Mouse (Mus musculus): Measurements from ENCODE around the gene Zfp219.

The Zfp219 gene

DNA sequence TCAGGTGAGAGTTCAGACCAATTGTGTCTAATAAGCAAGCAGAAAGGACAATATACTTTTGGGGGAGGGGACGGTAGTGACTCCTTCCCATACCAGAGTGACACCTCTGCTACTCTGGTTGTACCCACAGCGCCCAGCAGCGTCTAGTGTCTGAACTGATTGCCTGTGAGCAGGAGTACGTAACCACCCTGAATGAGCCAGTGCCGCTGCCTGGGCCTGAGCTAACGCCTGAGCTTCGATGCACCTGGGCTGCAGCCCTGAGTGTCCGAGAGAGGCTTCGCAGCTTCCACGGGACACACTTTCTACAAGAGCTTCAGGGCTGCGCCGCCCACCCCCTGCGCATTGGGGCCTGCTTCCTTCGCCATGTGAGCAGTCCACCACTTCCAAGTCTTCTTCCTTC is 23.1 kb downstream of the Zfp219 start:
- in situ Hi-C loops (cut with MboI) = no loop called here

DNA sequence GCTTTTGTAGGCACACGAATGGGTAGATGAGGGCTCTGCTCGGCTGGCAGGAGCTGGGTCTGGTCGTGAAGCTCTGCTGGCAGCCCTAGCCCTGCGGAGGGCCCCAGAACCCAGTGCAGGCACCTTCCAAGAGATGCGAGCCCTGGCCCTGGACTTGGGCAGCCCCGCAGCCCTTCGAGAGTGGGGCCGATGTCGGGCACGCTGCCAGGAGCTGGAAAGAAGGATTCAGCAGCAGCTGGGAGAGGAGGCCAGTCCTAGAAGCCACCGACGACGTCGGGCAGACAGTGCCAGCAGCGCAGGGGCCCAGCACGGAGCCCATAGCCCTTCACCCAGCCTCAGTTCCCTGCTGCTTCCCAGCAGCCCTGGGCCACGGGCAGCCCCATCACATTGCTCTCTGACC is 23.7 kb downstream of the Zfp219 start:
- in situ Hi-C loops (cut with MboI) = no loop called here

DNA sequence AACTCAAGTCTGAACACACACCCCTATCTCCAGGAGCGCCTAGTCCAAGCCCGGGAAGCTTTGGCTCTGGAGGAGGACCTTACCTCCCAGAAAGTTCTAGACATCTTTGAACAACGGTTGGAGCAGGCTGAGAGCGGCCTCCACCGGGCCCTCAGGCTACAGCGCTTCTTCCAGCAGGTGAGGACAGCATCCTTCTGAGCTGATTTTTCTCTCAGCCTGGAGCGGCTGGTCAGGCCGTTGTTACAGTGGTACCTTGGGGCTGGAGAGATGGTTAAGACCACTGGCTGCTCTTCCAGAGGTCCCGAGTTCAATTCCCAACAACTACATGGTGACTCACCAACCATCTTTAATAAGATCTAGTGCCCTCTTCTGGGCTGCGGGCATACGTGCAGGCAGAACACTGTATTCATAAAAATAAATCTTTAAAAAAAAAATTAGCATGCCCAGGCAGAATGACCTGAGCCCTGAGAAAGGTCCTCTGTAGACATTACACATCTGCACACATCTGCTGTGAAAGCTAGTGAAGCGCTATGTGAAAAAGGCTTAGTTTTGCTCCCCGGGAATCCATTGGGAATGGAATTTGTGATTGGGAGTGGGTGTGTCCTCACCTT is 24.2 kb downstream of the Zfp219 start:
- in situ Hi-C loops (cut with MboI) = no loop called here

GRCm38 (mm10) chr14:51995219-51995871 is 25.2 kb downstream of the Zfp219 start:
- in situ Hi-C loops (cut with MboI) = no loop called here

GRCm38 (mm10) chr14:51994453-51994852 is 26.1 kb downstream of the Zfp219 start:
- in situ Hi-C loops (cut with MboI) = no loop called here

GRCm38 (mm10) chr14:51989461-51989970 is 31.0 kb downstream of the Zfp219 start:
- in situ Hi-C loops (cut with MboI) = no loop called here

- in situ Hi-C loops (cut with MboI) = no loop called here
Measured at GRCm38 (mm10) chr14:51988731-51989130, 31.8 kb downstream of the Zfp219 start.

GRCm38 (mm10) chr14:51987177-51987576 is 33.4 kb downstream of the Zfp219 start:
- in situ Hi-C loops (cut with MboI) = no loop called here

- in situ Hi-C loops (cut with MboI) = no loop called here
Measured at GRCm38 (mm10) chr14:51986153-51986505, 34.4 kb downstream of the Zfp219 start.

GRCm38 (mm10) chr14:51985301-51986152 is 35.0 kb downstream of the Zfp219 start:
- in situ Hi-C loops (cut with MboI) = no loop called here

DNA sequence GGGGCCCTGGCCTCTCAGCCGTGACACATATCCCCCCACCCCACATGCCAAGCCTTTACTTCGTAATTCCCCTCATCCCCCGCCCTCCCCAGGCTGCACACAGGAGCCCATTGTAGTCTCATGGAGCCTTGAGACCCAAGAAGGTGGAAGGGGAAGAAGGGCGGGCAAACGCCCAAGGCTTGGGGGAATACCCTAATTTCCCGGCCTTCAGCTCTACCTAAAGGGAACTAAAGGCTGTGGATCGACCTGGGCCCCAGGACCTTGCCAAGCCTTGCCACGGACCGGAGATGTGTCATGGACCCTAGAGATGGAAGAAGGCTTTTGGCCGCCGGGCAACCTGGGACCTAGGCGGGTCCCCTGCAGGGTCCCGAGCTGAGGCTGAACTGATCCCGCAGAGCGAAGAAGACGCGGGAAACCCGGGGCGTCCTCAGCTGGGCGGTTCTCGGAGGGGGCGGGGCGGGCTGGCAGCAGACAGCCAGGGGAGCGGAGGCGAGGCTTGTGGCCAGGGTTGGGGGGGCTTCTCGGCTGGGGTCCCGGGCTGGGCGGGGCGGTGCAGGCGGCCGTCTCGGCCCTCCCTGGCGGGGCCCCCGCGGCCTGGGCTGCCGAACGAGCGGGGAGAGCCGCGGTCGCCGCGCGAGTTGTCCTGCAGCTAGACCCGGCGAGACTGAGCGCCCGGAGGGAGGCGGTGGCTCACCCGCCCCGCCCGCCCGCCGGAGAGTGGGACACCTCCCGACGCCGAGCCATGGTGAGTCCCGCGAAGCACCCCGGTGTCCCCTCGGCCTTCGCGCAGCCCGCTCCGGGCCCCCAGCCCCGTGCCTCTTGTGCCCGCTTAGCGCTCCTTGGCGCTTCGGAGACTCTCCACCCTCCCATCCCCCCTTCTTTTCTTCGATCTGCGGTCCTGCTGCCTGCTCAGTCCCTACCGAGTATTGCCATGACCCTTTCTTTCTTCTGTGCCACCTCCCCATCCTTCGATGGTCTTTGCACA is 36.0 kb downstream of the Zfp219 start, which contains the start of gene Arhgef40:
TSS of gene Arhgef40 (plus strand) at position 473 of the 985 bp plus-strand sequence.
- in situ Hi-C loops (cut with MboI) = no loop called here

- in situ Hi-C loops (cut with MboI) = no loop called here
Measured at GRCm38 (mm10) chr14:51983855-51984246, 36.7 kb downstream of the Zfp219 start.

DNA sequence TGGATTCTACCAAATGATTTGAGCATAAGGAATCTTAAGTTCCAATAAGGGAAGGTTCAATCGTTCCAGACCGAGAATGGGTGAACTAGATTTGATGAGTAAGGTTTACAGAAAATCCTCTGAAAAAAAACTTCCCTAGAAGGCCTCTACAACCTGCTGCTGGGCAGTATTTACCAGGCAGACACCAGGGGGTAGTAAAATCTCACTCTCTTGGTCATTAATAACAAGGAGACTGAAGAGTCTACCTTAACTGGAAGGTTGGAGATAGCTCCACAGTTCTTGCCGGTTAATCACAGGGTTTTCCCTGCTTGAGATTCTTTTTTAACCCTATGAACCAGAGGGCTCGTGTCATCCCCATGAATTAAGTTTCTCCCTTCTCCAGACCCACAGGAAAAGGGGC is 37.3 kb downstream of the Zfp219 start:
- in situ Hi-C loops (cut with MboI) = no loop called here

GRCm38 (mm10) chr14:51979252-51979651 is 41.3 kb downstream of the Zfp219 start:
- in situ Hi-C loops (cut with MboI) = no loop called here

- in situ Hi-C loops (cut with MboI) = no loop called here
Measured at GRCm38 (mm10) chr14:51967400-51967799, 53.1 kb downstream of the Zfp219 start.

DNA sequence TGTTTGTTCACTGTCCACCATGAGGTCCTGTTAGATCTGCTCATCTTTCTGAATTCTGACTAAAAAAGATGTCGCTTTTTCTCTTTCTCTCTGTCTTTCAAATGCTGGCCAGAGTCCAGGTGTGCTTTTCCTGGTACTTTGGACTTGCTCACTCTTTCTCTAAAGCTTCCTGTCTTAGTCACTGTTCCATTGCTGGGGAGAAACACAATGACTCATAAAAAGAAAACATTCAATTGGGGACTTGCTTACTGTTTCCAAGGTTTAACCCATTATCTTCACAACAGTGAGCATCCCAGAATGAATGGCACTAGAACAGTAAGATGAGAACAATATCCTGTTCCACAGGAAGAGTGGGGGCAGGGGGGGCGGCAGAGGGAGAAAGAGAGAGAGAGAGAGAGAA is 60.2 kb downstream of the Zfp219 start:
- in situ Hi-C loops (cut with MboI) = no loop called here
